Mouse (Mus musculus): ENCODE data around the gene Skint9.
"Not testable (repeated sequence)": the region's sequence is repeated elsewhere in the genome, so short reads cannot be mapped to it uniquely, and the experiment has no call there.

The Skint9 gene

DNA sequence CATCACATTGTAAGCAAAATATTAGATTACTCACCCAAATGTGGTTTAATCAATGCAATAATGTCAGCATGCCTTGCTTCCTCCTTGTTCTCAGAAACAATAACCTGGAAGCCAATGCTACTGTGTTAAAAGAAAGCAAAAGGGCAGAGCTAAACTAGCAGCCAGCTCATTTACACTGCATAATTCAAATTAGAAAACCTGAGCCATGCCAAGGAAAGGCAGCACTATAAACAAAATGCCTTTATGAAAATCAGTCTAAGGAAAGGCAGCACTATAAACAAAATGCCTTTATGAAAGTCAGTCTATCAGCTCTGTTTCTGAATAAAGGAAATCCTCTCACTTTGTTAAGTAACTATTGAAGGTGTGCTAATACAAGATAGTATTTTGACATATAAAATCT, at the start of gene Skint9:
Skint9 (minus strand) TSS at position 101 of the 400 bp plus-strand sequence.
- DNase-seq: no peak

DNA sequence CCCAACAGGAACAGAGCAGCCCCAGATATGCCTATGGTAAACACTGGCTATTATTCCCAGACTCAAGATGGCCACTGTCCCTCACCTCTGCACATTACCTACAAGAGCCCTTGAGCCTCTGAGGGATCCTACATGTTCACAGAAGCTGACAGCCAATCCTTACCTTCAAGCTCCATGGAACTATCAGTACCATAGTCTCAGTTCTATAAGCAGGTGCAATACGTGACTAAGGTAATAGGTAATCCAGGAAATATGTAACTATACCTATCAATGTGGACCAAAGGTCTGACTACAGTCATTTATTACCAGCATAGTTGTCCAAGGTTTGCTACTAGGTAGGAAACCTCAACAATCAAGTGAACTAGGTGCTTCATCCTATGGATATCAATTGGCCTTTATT, 1.1 kb downstream of the Skint9 start:
- no peak for DNase-seq

DNA sequence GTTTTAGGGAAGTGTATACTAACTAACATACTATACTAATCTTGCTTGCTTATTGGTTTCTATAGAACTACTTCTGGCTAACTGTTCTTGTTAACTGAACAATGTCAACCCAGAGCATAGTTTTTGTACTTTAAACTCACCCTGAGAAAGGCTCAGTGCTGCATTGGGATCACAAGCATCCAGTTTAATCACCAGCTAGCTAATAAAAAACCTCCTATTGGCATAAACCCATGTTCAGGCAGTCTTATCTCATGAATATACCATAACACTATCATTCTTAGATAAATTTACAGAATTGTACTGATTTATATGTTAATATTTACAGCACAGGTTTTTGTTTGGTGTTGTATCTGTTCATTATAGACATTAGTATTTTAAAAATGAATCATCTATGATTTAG, 1.6 kb downstream of the Skint9 start:
- no peak for DNase-seq

DNA sequence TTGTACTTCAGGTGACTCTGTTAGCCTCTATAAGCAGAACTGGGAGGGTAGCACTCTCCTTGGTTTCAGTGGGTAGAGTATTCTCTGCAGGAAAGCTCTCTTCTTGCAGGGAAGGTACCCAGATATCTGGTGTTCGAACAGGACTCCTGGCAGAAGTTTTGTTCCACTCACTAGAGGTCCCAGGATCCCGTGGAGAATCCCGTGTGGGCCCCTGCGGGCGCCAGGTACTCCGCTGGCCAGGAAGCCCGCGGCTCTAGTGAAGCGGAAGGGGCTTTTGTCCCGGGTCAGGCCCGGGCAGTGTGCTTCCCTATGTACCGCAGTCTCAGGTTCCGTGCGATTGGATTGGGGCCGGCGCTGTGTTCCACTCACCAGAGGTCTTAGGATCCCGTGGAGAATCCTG, 84.7 kb downstream of the Skint9 start:
- DNase-seq: not testable (repeated sequence)
